Mouse (Mus musculus): Measurements from ENCODE around the gene Fzd2.
"Not testable (repeated sequence)": the region's sequence is repeated elsewhere in the genome, so short reads cannot be mapped to it uniquely, and the experiment has no call there.

The Fzd2 gene

GRCm38 (mm10) chr11:102581281-102582015, 22.7 kb upstream of the Fzd2 start:
- DNase-seq, result no peak

- no peak for DNase-seq
Observed at GRCm38 (mm10) chr11:102582016-102582610, 22.1 kb upstream of the Fzd2 start.

- DNase-seq, result no peak
Observed at GRCm38 (mm10) chr11:102582736-102583135, 21.5 kb upstream of the Fzd2 start.

GRCm38 (mm10) chr11:102586445-102587130, 17.6 kb upstream of the Fzd2 start:
- no peak for DNase-seq

- DNase-seq, result no peak
Observed at GRCm38 (mm10) chr11:102587554-102587953, 16.6 kb upstream of the Fzd2 start.

- no peak for DNase-seq
Observed at GRCm38 (mm10) chr11:102595341-102595820, 8.8 kb upstream of the Fzd2 start.

GRCm38 (mm10) chr11:102599912-102600311, 4.3 kb upstream of the Fzd2 start:
- no peak for DNase-seq

- DNase-seq, result no peak
Observed at GRCm38 (mm10) chr11:102602816-102603495, 1.2 kb upstream of the Fzd2 start.

- no peak for DNase-seq
Observed at GRCm38 (mm10) chr11:102603496-102603850, 723 bp upstream of the Fzd2 start.

GRCm38 (mm10) chr11:102604777-102605552, 769 bp downstream of the Fzd2 start:
- peak; percentile 60 for DNase-seq

GRCm38 (mm10) chr11:102605553-102606416, 1.6 kb downstream of the Fzd2 start:
- no peak for DNase-seq

- DNase-seq, result no peak
Observed at GRCm38 (mm10) chr11:102606751-102607171, 2.6 kb downstream of the Fzd2 start.

- DNase-seq, result not testable (repeated sequence)
Observed at GRCm38 (mm10) chr11:102607201-102607600, 3.0 kb downstream of the Fzd2 start.

GRCm38 (mm10) chr11:102607686-102608548, 3.7 kb downstream of the Fzd2 start:
- DNase-seq, result no peak

- DNase-seq, result no peak
Observed at GRCm38 (mm10) chr11:102608691-102609090, 4.5 kb downstream of the Fzd2 start.

- DNase-seq, result no peak
Observed at GRCm38 (mm10) chr11:102609483-102609882, 5.3 kb downstream of the Fzd2 start.

- no peak for DNase-seq
Observed at GRCm38 (mm10) chr11:102610260-102610659, 6.1 kb downstream of the Fzd2 start.

GRCm38 (mm10) chr11:102610675-102611316, 6.6 kb downstream of the Fzd2 start:
- DNase-seq, result no peak

- DNase-seq, result no peak
Observed at GRCm38 (mm10) chr11:102611317-102611705, 7.1 kb downstream of the Fzd2 start.

- DNase-seq, result no peak
Observed at GRCm38 (mm10) chr11:102619449-102619848, 15.3 kb downstream of the Fzd2 start.
